Mouse (Mus musculus): ENCODE results near the gene Satb2.

The Satb2 gene

GRCm38 (mm10) chr1:56974187-56974586, 4.3 kb downstream of the Satb2 start:
- no peak for ATAC-seq (ENCODE audit: insufficient number of reproducible peaks, low FRiP score, low TSS enrichment)

- ATAC-seq (ENCODE audit: insufficient number of reproducible peaks, low FRiP score, low TSS enrichment) = no peak
Observed at GRCm38 (mm10) chr1:56973593-56973950, 4.9 kb downstream of the Satb2 start.

- peak; percentile 46 for ATAC-seq (ENCODE audit: insufficient number of reproducible peaks, low FRiP score, low TSS enrichment)
Observed at GRCm38 (mm10) chr1:56972950-56973592, 5.4 kb downstream of the Satb2 start.

- peak; percentile 50 for ATAC-seq (ENCODE audit: insufficient number of reproducible peaks, low FRiP score, low TSS enrichment)
Observed at GRCm38 (mm10) chr1:56972251-56972949, 6.0 kb downstream of the Satb2 start.

GRCm38 (mm10) chr1:56971942-56972250, 6.6 kb downstream of the Satb2 start:
- no peak for ATAC-seq (ENCODE audit: insufficient number of reproducible peaks, low FRiP score, low TSS enrichment)

- no peak for ATAC-seq (ENCODE audit: insufficient number of reproducible peaks, low FRiP score, low TSS enrichment)
Observed at GRCm38 (mm10) chr1:56971441-56971861, 7.0 kb downstream of the Satb2 start.

GRCm38 (mm10) chr1:56970740-56971141, 7.7 kb downstream of the Satb2 start:
- no peak for ATAC-seq (ENCODE audit: insufficient number of reproducible peaks, low FRiP score, low TSS enrichment)

GRCm38 (mm10) chr1:56969364-56970360, 8.8 kb downstream of the Satb2 start:
- ATAC-seq (ENCODE audit: insufficient number of reproducible peaks, low FRiP score, low TSS enrichment) = no peak

- ATAC-seq (ENCODE audit: insufficient number of reproducible peaks, low FRiP score, low TSS enrichment) = no peak
Observed at GRCm38 (mm10) chr1:56965879-56966579, 12.4 kb downstream of the Satb2 start.

- no peak for ATAC-seq (ENCODE audit: insufficient number of reproducible peaks, low FRiP score, low TSS enrichment)
Observed at GRCm38 (mm10) chr1:56964493-56964892, 14.0 kb downstream of the Satb2 start.

- ATAC-seq (ENCODE audit: insufficient number of reproducible peaks, low FRiP score, low TSS enrichment) = no peak
Observed at GRCm38 (mm10) chr1:56963291-56963690, 15.2 kb downstream of the Satb2 start.

GRCm38 (mm10) chr1:56958996-56959395, 19.5 kb downstream of the Satb2 start:
- no peak for ATAC-seq (ENCODE audit: insufficient number of reproducible peaks, low FRiP score, low TSS enrichment)

- no peak for ATAC-seq (ENCODE audit: insufficient number of reproducible peaks, low FRiP score, low TSS enrichment)
Observed at GRCm38 (mm10) chr1:56957942-56958341, 20.5 kb downstream of the Satb2 start.

GRCm38 (mm10) chr1:56956811-56957210, 21.6 kb downstream of the Satb2 start:
- ATAC-seq (ENCODE audit: insufficient number of reproducible peaks, low FRiP score, low TSS enrichment) = no peak

GRCm38 (mm10) chr1:56955739-56956085, 22.7 kb downstream of the Satb2 start:
- ATAC-seq (ENCODE audit: insufficient number of reproducible peaks, low FRiP score, low TSS enrichment) = no peak

- no peak for ATAC-seq (ENCODE audit: insufficient number of reproducible peaks, low FRiP score, low TSS enrichment)
Observed at GRCm38 (mm10) chr1:56955055-56955738, 23.3 kb downstream of the Satb2 start.

- no peak for ATAC-seq (ENCODE audit: insufficient number of reproducible peaks, low FRiP score, low TSS enrichment)
Observed at GRCm38 (mm10) chr1:56953538-56953937, 24.9 kb downstream of the Satb2 start.

- ATAC-seq (ENCODE audit: insufficient number of reproducible peaks, low FRiP score, low TSS enrichment) = no peak
Observed at GRCm38 (mm10) chr1:56951980-56952379, 26.5 kb downstream of the Satb2 start.

GRCm38 (mm10) chr1:56951525-56951924, 26.9 kb downstream of the Satb2 start:
- ATAC-seq (ENCODE audit: insufficient number of reproducible peaks, low FRiP score, low TSS enrichment) = no peak

- ATAC-seq (ENCODE audit: insufficient number of reproducible peaks, low FRiP score, low TSS enrichment) = no peak
Observed at GRCm38 (mm10) chr1:56939432-56939831, 39.0 kb downstream of the Satb2 start.

All from cerebellum, adult (tissue).